Mouse (Mus musculus): ENCODE data around the gene Hadhb.

DNA sequence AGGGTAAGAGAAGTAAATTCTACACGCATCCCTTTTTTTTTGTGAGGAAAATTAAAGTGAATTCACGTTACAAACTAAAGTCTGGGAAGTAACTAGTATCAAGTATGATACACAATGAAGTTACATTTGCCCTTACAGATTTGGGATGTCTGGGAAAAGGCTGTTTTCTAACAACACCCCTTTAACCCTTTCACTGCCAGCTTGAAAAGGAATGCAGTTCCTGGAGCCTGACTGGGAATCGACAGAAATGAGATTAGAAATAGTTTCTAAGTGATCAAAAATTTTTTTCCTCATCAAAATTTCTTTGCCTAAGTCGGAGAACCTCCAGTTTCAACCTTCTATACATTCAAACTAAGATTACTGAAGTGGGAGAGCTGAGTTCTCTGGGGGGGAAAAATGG is 1.0 kb upstream of the Hadhb start:
- no peak for TF ChIP-seq CTCF (IDR thresholded peaks at IDR 0.05; ENCODE audit: borderline replicate concordance, insufficient read depth, low read length)
- no peak for TF ChIP-seq POLR2A (IDR thresholded peaks at IDR 0.05; ENCODE audit: low read depth, low read length)

Measured in embryonic fibroblast, embryonic 13.5 days (primary cell).